Mouse (Mus musculus) layer of hippocampus, adult 2 months (tissue): ENCODE measurements around the gene Mllt6. TPM values are rescaled to one million over a fixed set of nuclear protein-coding genes. Genes with fewer than 3 reads are reported as not detected.
"Not testable (repeated sequence)": the region's sequence is repeated elsewhere in the genome, so short reads cannot be mapped to it uniquely, and the experiment has no call there.

Experiments used
- DNase-seq, 2 experiments: peaks; one replicate each; pipeline ENCODE4 v3.0.0; 2022; ENCODE audit warnings: low spot score in 2 of 2
- H3K27ac ChIP-seq: fragments of 200-600 bp; 2 replicates; pipeline ENCODE4 v1.8.1; 2022
- H3K4me3 ChIP-seq: fragments of 200-600 bp; 2 replicates; pipeline ENCODE4 v1.8.1; 2022; ENCODE audit warnings: mild to moderate bottlenecking
- CTCF ChIP-seq: fragments of 200-600 bp; conservative IDR thresholded peaks from 2 replicates; pipeline ENCODE4 v1.8.1; 2022; ENCODE audit warnings: antibody characterized with exemption, mild to moderate bottlenecking, moderate library complexity
- total RNA-seq, 2 experiments: library from RNA; stranded (reverse); gene quantifications; 2 replicates each; pipeline ENCODE4 v1.2.3; 2021

Mllt6 gene
- total RNA-seq, 2 experiments from 2014 or later = 122 to 124 TPM

GRCm38 (mm10) chr11:97697199-97697890, 34.1 kb downstream of the Mllt6 start:
- TF ChIP-seq CTCF = no peak
- peak overlapping the region; percentile 80 for H3K4me3 ChIP-seq
- H3K27ac ChIP-seq = no peak overlapping the region

GRCm38 (mm10) chr11:97697891-97698529, 34.8 kb downstream of the Mllt6 start:
- TF ChIP-seq CTCF = no peak
- H3K27ac ChIP-seq = peak overlapping the region; percentile 87; the same call in 1 of the 2 replicates
- peak overlapping the region; percentile 80 for H3K4me3 ChIP-seq
- no peak for DNase-seq

More at GRCm38 (mm10) chr11:97697199-97697890, 34.1 kb downstream of the Mllt6 start:
- no peak for DNase-seq

- TF ChIP-seq CTCF = peak; percentile 56
- DNase-seq = peak in 1 of 2 experiments; percentile 40
- Histone ChIP-seq H3K4me3 (peak overlapping the region; percentile 80), H3K27ac (peak overlapping the region; percentile 87)
Observed at GRCm38 (mm10) chr11:97698741-97699611, 35.8 kb downstream of the Mllt6 start.

DNA sequence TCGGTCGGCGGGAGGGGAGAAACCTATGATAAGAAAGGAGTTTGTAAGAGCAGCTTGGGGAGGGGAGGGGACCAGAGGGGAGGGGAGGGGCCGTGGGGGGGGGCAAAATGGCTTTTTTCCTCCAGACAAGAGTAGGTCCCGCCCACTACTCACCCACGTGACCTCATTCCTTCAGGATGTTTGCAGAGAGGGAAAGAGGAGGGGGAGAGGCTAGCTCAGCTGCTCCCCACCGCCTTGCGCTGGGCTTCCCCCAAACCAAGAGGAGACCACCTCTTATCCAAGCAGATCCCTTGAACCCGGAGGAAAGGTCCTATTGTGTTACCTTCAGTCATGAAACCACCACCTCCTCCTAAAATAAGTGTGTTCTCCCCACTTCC, 36.4 kb downstream of the Mllt6 start:
- Histone ChIP-seq H3K27ac (peak overlapping the region; percentile 95), H3K4me3 (peak overlapping the region; percentile 80)
- no peak for TF ChIP-seq CTCF
- DNase-seq = peak; percentile 72 to 81

GRCm38 (mm10) chr11:97700003-97700745, 37.0 kb downstream of the Mllt6 start, which contains the start of gene Pcgf2:
Gene Pcgf2 (minus strand): TSS chr11:97700497.
- Histone ChIP-seq H3K27ac (peak within 1 kb of the TSS; percentile 95), H3K4me3 (peak within 1 kb of the TSS; percentile 80)
- DNase-seq = peak; percentile 48 to 55
- TF ChIP-seq CTCF = no peak

DNA sequence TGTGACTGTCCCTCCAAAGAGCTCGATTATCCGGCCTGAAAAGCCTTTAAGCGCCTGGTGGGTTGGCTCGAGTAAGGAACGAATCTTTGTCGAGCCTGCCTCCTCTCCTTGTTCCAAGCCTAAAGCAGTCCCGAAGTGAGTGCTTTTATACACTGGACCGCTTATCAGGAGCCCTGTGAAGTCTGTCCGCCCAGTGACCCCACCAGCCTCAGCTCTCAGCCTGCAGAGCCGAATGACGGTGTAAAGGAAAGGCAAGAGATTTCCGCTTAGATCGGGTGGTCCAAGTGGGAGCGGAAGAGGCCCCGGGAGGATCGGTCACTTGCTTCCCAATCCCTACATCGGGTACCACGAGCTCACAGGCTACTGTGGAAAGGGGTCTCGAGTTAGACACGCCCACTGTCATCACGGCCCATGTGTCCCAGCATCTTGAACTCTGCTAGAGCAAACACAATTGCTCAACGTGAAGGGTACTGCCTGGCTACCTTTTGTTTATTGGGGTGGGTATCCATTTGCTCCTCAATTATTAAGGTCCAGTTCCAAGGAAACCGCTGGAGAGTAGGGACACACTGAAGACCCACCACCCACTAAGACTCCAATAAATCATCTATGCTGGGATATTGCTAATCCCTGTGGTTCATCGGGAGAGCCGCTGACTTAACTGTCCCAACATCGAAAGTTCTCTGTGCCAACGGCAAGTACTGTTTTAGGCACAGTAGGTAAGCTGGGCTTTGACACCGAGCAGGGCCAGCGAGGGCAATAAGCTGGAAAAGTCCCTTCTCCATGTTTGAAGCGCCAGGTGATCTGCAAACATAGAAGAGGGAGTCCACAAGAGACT, 37.7 kb downstream of the Mllt6 start:
- Histone ChIP-seq H3K27ac (peak overlapping the region; percentile 95), H3K4me3 (peak overlapping the region; percentile 80)
- no peak for TF ChIP-seq CTCF
- no peak for DNase-seq

DNA sequence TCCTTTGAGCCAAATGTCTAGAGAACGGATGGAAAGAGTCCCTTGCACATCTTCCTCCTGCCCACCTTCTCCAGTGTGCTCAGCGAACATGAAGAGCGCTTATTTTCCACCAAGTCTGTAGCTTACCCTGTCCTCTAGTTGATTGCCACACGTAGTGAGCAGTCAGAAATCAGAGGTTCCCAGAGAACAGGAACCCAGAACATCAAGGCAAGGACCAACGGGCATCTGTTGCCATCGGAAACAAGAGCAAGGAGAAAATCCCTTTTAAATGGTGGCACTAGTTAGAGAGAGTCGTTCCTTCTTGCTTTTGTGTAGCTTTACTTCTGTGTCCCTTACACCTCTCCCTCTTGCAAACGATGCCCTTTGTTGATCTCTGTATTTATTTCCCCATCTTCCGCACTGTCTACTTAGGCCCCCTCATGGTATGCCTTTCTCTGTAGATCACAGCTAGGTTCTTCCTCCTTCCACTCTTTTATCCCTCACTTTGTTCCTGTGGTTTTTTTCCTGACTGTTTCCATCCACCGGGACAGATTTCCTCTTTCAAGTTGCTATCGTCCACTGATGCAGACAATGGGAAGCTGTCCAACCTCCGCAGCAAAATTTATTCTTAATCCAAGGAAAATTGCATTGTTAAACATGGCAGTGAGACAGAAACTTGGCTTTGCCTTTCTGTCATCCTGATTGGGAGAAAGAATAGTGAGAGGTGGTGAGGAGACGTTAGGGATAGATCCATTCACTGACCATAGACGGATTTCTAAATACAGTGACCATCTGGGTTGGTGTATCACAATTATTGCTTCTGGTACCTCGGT, 38.6 kb downstream of the Mllt6 start:
- H3K27ac ChIP-seq = peak overlapping the region; percentile 91; the same call in 1 of the 2 replicates
- H3K4me3 ChIP-seq = peak overlapping the region; percentile 97; the same call in 1 of the 2 replicates
- TF ChIP-seq CTCF = no peak
- DNase-seq = no peak

- H3K4me3 ChIP-seq = peak overlapping the region; percentile 97
- DNase-seq = peak; percentile 86 to 91
- peak overlapping the region; percentile 91 for H3K27ac ChIP-seq
- no peak for TF ChIP-seq CTCF
Observed at GRCm38 (mm10) chr11:97702393-97702745, 39.2 kb downstream of the Mllt6 start.

DNA sequence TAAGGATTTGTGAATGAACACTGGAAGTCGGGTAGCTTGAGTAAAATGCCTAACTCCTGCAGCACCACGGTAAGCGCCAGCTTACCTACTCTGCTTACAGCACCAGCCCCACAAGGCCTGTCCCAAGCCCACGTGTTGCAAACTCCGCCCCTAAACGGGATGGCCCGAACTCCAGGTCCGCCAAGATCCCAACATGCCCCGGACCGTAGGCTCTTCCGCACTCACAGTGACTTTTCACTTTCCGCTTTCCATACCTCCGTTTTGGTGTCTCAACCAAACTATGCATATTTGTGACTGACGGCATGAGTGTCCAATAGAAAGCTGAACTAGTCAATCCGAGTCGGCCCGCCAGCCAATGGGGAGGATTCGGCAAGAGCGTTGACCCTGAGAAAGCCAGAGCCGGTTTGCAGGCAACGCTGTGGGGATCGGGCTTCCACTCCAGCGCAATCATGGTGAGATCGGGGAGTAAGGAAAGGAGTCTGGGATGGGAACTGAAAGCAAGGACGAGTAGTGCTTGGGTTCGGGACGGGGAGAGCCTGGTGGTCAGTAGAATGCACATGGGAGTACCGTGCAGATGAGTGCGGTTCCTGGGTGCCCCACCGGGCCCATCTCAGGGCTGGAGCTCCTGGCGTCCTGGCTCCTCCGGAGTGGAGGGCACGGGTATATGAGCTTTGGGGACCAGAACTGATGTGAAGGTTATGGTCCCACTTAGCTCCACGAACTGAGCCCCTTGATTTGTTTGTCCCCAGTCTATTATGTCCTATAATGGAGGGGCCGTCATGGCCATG, 40.0 kb downstream of the Mllt6 start, which contains the start of gene Psmb3:
Psmb3 (plus strand) TSS at position 361 of the 788 bp plus-strand sequence.
- peak within 1 kb of the TSS; percentile 97 for H3K4me3 ChIP-seq
- DNase-seq = peak; percentile 99
- no peak for TF ChIP-seq CTCF
- H3K27ac ChIP-seq = peak within 1 kb of the TSS; percentile 91

GRCm38 (mm10) chr11:97710067-97710466, 46.9 kb downstream of the Mllt6 start:
- not testable (repeated sequence) for DNase-seq, H3K4me3 ChIP-seq, H3K27ac ChIP-seq
